Mouse (Mus musculus) heart, adult 2 months (tissue): Measurements from ENCODE around the gene Gnaq. TPM values are rescaled to one million over a fixed set of nuclear protein-coding genes. Genes with fewer than 3 reads are reported as not detected.

Experiments
- DNase-seq, 2 experiments: peaks; one replicate each; pipeline ENCODE4 v3.0.0; 2021
- H3K27ac ChIP-seq: fragments of 200-600 bp; 2 replicates; pipeline ENCODE4 v1.8.1; 2022
- H3K27me3 ChIP-seq: fragments of 200-500 bp; 2 replicates; pipeline ENCODE4 v1.6.1; 2012; ENCODE audit warnings: mild to moderate bottlenecking, low read length, inconsistent platforms, mixed read lengths; ENCODE audit not compliant: control insufficient read depth, insufficient read depth
- H3K36me3 ChIP-seq: fragments of 200-500 bp; 2 replicates; pipeline ENCODE4 v1.6.1; 2012; ENCODE audit warnings: low read length, inconsistent platforms; ENCODE audit not compliant: control insufficient read depth, insufficient read depth
- H3K4me1 ChIP-seq: fragments of 200-500 bp; 2 replicates; pipeline ENCODE4 v1.6.1; 2011; ENCODE audit warnings: low read length; ENCODE audit not compliant: control insufficient read depth, insufficient read depth
- H3K4me3 ChIP-seq: fragments of 200-600 bp; 2 replicates; pipeline ENCODE4 v1.8.1; 2022
- H3K79me2 ChIP-seq: fragments of 200-500 bp; replicated peaks from 2 replicates; pipeline ENCODE4 v1.6.1; 2012; ENCODE audit warnings: mild to moderate bottlenecking, inconsistent platforms, low read length, moderate library complexity, mixed read lengths; ENCODE audit not compliant: control insufficient read depth, insufficient read depth
- H3K9ac ChIP-seq: fragments of 200-500 bp; 2 replicates; pipeline ENCODE4 v1.6.1; 2012; ENCODE audit warnings: low read depth, mild to moderate bottlenecking, control low read depth, inconsistent platforms, low read length, mixed read lengths
- CTCF ChIP-seq: fragments of 200-600 bp; IDR thresholded peaks from 2 replicates; pipeline ENCODE4 v1.8.1; 2022; ENCODE audit warnings: antibody characterized with exemption, mild to moderate bottlenecking, moderate library complexity
- EP300 ChIP-seq: fragments of 200-500 bp; IDR thresholded peaks from 2 replicates; pipeline ENCODE4 v1.6.1; 2011; ENCODE audit warnings: low read depth, low read length, control low read depth; ENCODE audit not compliant: insufficient read depth
- POLR2A ChIP-seq: fragments of 200-500 bp; IDR thresholded peaks from 2 replicates; pipeline ENCODE4 v1.6.1; 2011; ENCODE audit warnings: mild to moderate bottlenecking, low read depth, low read length, control low read depth; ENCODE audit not compliant: insufficient read depth
- WGBS: fragments of 180-500 bp; shearing (Covaris S2); methylation state at CpG from one replicate; pipeline ENCODE4 v1.1.7; 2018; 5-methylcytosine and 5-hydroxymethylcytosine counted together
- intact Hi-C: fragments of 180-260 bp; cut with DNase I; formaldehyde crosslinking; loops from one replicate; pipeline ENCODE4 v1.15.1; 2025
- polyA plus RNA-seq: library from polyadenylated mRNA; depleted of rRNA; stranded (reverse); fragments of >200 nt; gene quantifications from 2 replicates; pipeline ENCODE4 v1.2.3, GENCODE M21; 2012
- total RNA-seq, 2 experiments: library from RNA; stranded (reverse); gene quantifications; 2 replicates each; pipeline ENCODE4 v1.2.3; 2021

Gnaq gene
- total and polyA plus RNA-seq, 3 experiments = 8.4 to 23.4 (median 23.1) TPM

GRCm38 (mm10) chr19:16292056-16292608 is 159.5 kb downstream of the Gnaq start:
- intact Hi-C loops = no loop called here
- 80% methylated on average over 2 of the region's 2 CpGs for WGBS
- Histone ChIP-seq H3K9ac (no peak overlapping the region), H3K27ac (no peak overlapping the region), H3K4me1 (peaks cover 7% of the 10 kb centered on the region), H3K36me3 (no peaks in the 10 kb centered on the region), H3K27me3 (no peaks in the 10 kb centered on the region), H3K4me3 (no peak overlapping the region), H3K79me2 (peaks cover 3% of the 10 kb centered on the region; the same call in 1 of the 2 replicates)
- DNase-seq = no peak
- no peak for TF ChIP-seq POLR2A
- TF ChIP-seq EP300 = no peak
- TF ChIP-seq CTCF = no peak

- H3K79me2 ChIP-seq = peaks cover 3% of the 10 kb centered on the region; the same call in 1 of the 2 replicates
- no peak overlapping the region for H3K4me3 ChIP-seq
- H3K4me1 ChIP-seq = peaks cover 4% of the 10 kb centered on the region
- TF ChIP-seq CTCF (no peak), POLR2A (no peak), EP300 (no peak)
- no peaks in the 10 kb centered on the region for H3K36me3 ChIP-seq
- intact Hi-C loops = no loop called here
- H3K27me3 ChIP-seq = no peaks in the 10 kb centered on the region
- H3K27ac ChIP-seq = no peak overlapping the region
- no peak overlapping the region for H3K9ac ChIP-seq
- 100% methylated on average over 1 of the region's 1 CpGs for WGBS
- DNase-seq = no peak
Observed at GRCm38 (mm10) chr19:16292978-16293377, 160.3 kb downstream of the Gnaq start.

- Histone ChIP-seq H3K79me2 (peaks cover 6% of the 10 kb centered on the region; the same call in 1 of the 2 replicates), H3K27ac (no peak overlapping the region), H3K4me3 (no peak overlapping the region), H3K36me3 (no peaks in the 10 kb centered on the region; the same call in 1 of the 2 replicates), H3K9ac (no peak overlapping the region), H3K4me1 (peaks cover 3% of the 10 kb centered on the region), H3K27me3 (no peaks in the 10 kb centered on the region)
- DNase-seq = no peak
- intact Hi-C loops = no loop called here
- WGBS = 89% methylated on average over 4 of the region's 4 CpGs
- TF ChIP-seq CTCF (no peak), EP300 (no peak), POLR2A (no peak)
Observed at GRCm38 (mm10) chr19:16300413-16300812, 167.8 kb downstream of the Gnaq start.

- H3K27ac ChIP-seq = no peak overlapping the region
- H3K36me3 ChIP-seq = no peaks in the 10 kb centered on the region; the same call in 1 of the 2 replicates
- WGBS = 77% methylated on average over 7 of the region's 7 CpGs
- peaks cover 3% of the 10 kb centered on the region for H3K4me1 ChIP-seq
- intact Hi-C loops = no loop called here
- H3K27me3 ChIP-seq = no peaks in the 10 kb centered on the region
- TF ChIP-seq CTCF = no peak
- TF ChIP-seq POLR2A = no peak
- no peak for TF ChIP-seq EP300
- H3K79me2 ChIP-seq = peaks cover 5% of the 10 kb centered on the region; the same call in 1 of the 2 replicates
- H3K9ac ChIP-seq = no peak overlapping the region
- no peak overlapping the region for H3K4me3 ChIP-seq
- DNase-seq = no peak
Observed at GRCm38 (mm10) chr19:16301336-16301735, 168.7 kb downstream of the Gnaq start.

GRCm38 (mm10) chr19:16309031-16309430 is 176.4 kb downstream of the Gnaq start:
- Histone ChIP-seq H3K4me3 (no peak overlapping the region), H3K4me1 (peaks cover 7% of the 10 kb centered on the region), H3K27ac (no peak overlapping the region), H3K36me3 (no peaks in the 10 kb centered on the region; the same call in none of the 2 replicates), H3K9ac (no peak overlapping the region), H3K27me3 (no peaks in the 10 kb centered on the region), H3K79me2 (peaks cover 3% of the 10 kb centered on the region; the same call in 1 of the 2 replicates)
- intact Hi-C loops = no loop called here
- DNase-seq = no peak
- no peak for TF ChIP-seq EP300
- TF ChIP-seq CTCF = no peak
- TF ChIP-seq POLR2A = no peak

- no peaks in the 10 kb centered on the region for H3K27me3 ChIP-seq
- WGBS = 23% methylated on average over 4 of the region's 4 CpGs
- TF ChIP-seq CTCF = no peak
- TF ChIP-seq EP300 = no peak
- TF ChIP-seq POLR2A = no peak
- peaks cover 1% of the 10 kb centered on the region for H3K4me1 ChIP-seq
- H3K27ac ChIP-seq = no peak overlapping the region
- H3K4me3 ChIP-seq = no peak overlapping the region
- intact Hi-C loops = no loop called here
- DNase-seq = no peak
- no peak overlapping the region for H3K9ac ChIP-seq
- peaks cover 1% of the 10 kb centered on the region; the same call in 1 of the 2 replicates for H3K79me2 ChIP-seq
- peaks cover 4% of the 10 kb centered on the region; the same call in 1 of the 2 replicates for H3K36me3 ChIP-seq
Observed at GRCm38 (mm10) chr19:16314295-16314821, 181.7 kb downstream of the Gnaq start.
